In the genomic region with DNA sequence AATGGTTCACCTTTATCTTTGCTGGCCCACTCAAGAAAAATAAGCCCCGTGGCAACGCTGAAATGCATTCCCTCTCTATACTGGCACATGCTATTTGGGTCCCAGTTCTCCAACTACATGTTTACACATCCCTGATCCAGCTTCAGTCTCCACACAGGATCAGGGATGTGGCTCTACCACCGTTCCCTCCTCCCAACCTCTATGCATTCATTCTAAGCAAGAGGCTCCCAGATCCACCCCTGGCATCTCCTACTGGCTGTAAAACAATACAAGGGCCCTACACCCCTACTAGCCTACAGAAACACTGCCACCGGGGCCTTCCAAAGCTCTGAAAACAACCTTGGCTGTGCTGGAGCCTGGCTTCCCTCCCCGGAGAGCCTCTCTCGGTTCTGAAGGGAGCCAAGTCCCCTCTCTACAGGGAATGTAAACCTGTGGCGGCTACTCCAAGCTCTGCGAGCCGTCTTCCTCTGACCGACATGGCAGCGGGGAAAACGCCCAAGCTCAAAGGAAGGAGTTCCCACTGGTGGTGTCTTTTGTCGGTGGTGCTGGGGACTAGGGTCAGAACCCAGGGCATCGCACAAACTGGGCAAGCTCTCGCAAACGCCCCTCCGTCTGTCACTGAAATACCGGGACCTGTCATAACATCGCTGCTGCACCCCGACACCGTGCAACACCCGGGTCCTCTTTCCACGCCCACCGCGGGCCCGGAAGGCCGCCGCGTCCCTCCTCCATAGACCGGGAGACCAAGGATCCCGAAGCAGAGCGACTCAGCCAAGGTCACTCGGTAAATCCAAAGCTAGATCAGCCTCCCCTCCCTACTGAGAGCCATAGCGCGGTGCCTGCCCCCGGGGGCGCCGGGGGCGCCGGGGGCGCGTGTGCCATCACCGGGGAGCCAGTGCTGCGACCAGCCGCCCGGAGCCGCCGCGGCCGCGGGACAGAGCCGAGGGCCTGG, we compare ENCODE assay signal across 8 mouse cellular contexts. TPM values are rescaled to one million over a fixed set of nuclear protein-coding genes. Genes with fewer than 3 reads are reported as not detected.
DNase-seq lines count a peak whose midpoint lies in the region; ATAC-seq and TF ChIP-seq lines count a peak whose summit lies in the region.

TSS of gene Rnf114 (plus strand) at position 889 of the 952 bp plus-strand sequence.

- no peaks in the 10 kb centered on the region for H3K9me3 ChIP-seq in embryonic facial prominence, embryonic 11.5 days (replicated peaks; ENCODE audit: control insufficient read depth, low read length)
- H3K9me3 ChIP-seq in midbrain, postnatal 0 days (ENCODE audit: low read length) = no peaks in the 10 kb centered on the region

- peaks cover 67% of the 10 kb centered on the region for H3K79me2 ChIP-seq in C2C12 (ENCODE audit: control insufficient read depth, insufficient read depth)
- peaks cover 28% of the 10 kb centered on the region; the same call in 1 of the 2 replicates for H3K79me2 ChIP-seq in liver, adult 2 months (ENCODE audit: control insufficient read depth, insufficient read depth, low read length)

- peak within 1 kb of the TSS; percentile 72 for H3K27ac ChIP-seq in embryonic facial prominence, embryonic 11.5 days (replicated peaks; ENCODE audit: low read depth, low read length)
- peak within 1 kb of the TSS; percentile 84 for H3K27ac ChIP-seq in liver, adult 2 months (replicated peaks; ENCODE audit: insufficient read depth, low read depth, low read length)
- H3K27ac ChIP-seq in midbrain, postnatal 0 days (ENCODE audit: low read depth, low read length) = peak within 1 kb of the TSS; percentile 98

- WGBS in embryonic facial prominence, embryonic 11.5 days = 3% methylated on average over 52 of the region's 52 CpGs
- WGBS in liver, adult 2 months = 2% methylated on average over 52 of the region's 52 CpGs
- WGBS in midbrain, postnatal 0 days = 5% methylated on average over 33 of the region's 52 CpGs

- TF ChIP-seq POLR2A in liver, adult 2 months (IDR thresholded peaks at IDR 0.05; ENCODE audit: extremely low read depth, insufficient read depth, low read length) = no peak

- no peak for TF ChIP-seq CTCF in C2C12 (IDR thresholded peaks at IDR 0.05; ENCODE audit: control insufficient read depth, insufficient read depth, insufficient read length)
- TF ChIP-seq CTCF in liver, adult 2 months (IDR thresholded peaks at IDR 0.05; ENCODE audit: low read depth, low read length) = no peak
- TF ChIP-seq CTCF in midbrain, postnatal 0 days (IDR thresholded peaks at IDR 0.05) = no peak

- H3K4me1 ChIP-seq in embryonic facial prominence, embryonic 11.5 days (ENCODE audit: control insufficient read depth, insufficient read depth, low read length) = peaks cover 3% of the 10 kb centered on the region; the same call in 1 of the 2 replicates
- H3K4me1 ChIP-seq in liver, adult 2 months (ENCODE audit: control insufficient read depth, insufficient read depth, low read length) = peaks cover 14% of the 10 kb centered on the region
- H3K4me1 ChIP-seq in midbrain, postnatal 0 days (ENCODE audit: insufficient read depth, low read length) = peaks cover 6% of the 10 kb centered on the region; the same call in 1 of the 2 replicates

- no peaks in the 10 kb centered on the region for H3K27me3 ChIP-seq in C2C12 (ENCODE audit: control insufficient read depth, insufficient read depth, insufficient read length)
- no peaks in the 10 kb centered on the region for H3K27me3 ChIP-seq in embryonic facial prominence, embryonic 11.5 days (ENCODE audit: control insufficient read depth, insufficient read depth, low read length)
- no peaks in the 10 kb centered on the region for H3K27me3 ChIP-seq in liver, adult 2 months (ENCODE audit: control insufficient read depth, insufficient read depth, low read length)
- no peaks in the 10 kb centered on the region for H3K27me3 ChIP-seq in midbrain, postnatal 0 days (ENCODE audit: insufficient read depth, low read length)

- H3K36me3 ChIP-seq in C2C12 (ENCODE audit: control insufficient read depth, insufficient read depth) = peaks cover 13% of the 10 kb centered on the region
- no peaks in the 10 kb centered on the region for H3K36me3 ChIP-seq in embryonic facial prominence, embryonic 11.5 days (replicated peaks; ENCODE audit: control insufficient read depth, insufficient read depth, low read depth, low read length)
- H3K36me3 ChIP-seq in liver, adult 2 months (ENCODE audit: control insufficient read depth, insufficient read depth, low read length) = no peaks in the 10 kb centered on the region
- H3K36me3 ChIP-seq in midbrain, postnatal 0 days (ENCODE audit: insufficient read depth, low read length) = peaks cover 4% of the 10 kb centered on the region; the same call in 1 of the 2 replicates

- peak; percentile 54 for DNase-seq in Muller cell, postnatal 12 days (ENCODE audit: inconsistent ontology term)
- DNase-seq in embryonic facial prominence, embryonic 11.5 days (ENCODE audit: low spot score) = peak; percentile 4
- DNase-seq in heart, adult 8-10 months (ENCODE audit: low spot score) = no peak
- peak; percentile 51 for DNase-seq in kidney, adult 9 months
- DNase-seq in liver, adult 2 months (ENCODE audit: extremely low read depth, low read depth, low spot score) = no peak
- DNase-seq in midbrain, postnatal 0 days (ENCODE audit: low spot score) = peak; percentile 15
- DNase-seq in retina, postnatal 1 day = no peak

- peak within 1 kb of the TSS; percentile 97 for H3K4me3 ChIP-seq in C2C12 (ENCODE audit: insufficient read depth, poor library complexity, severe bottlenecking)
- peak within 1 kb of the TSS; percentile 99 for H3K4me3 ChIP-seq in embryonic facial prominence, embryonic 11.5 days (ENCODE audit: low read depth, low read length)
- H3K4me3 ChIP-seq in liver, adult 2 months (ENCODE audit: insufficient read depth, low read depth, low read length) = peak within 1 kb of the TSS; percentile 70
- H3K4me3 ChIP-seq in midbrain, postnatal 0 days (ENCODE audit: low read depth, low read length) = peak within 1 kb of the TSS; percentile 100

- H3ac ChIP-seq in C2C12 (ENCODE audit: control insufficient read depth, insufficient read length, low read depth) = peak within 1 kb of the TSS; percentile 93

- peaks cover 58% of the 10 kb centered on the region for H3K79me3 ChIP-seq in C2C12 (ENCODE audit: low read depth)

- peak within 1 kb of the TSS; percentile 86 for H3K9ac ChIP-seq in embryonic facial prominence, embryonic 11.5 days (replicated peaks; ENCODE audit: low read length)
- peak within 1 kb of the TSS; percentile 77 for H3K9ac ChIP-seq in liver, adult 2 months (ENCODE audit: low read depth, low read length)
- peak within 1 kb of the TSS; percentile 99 for H3K9ac ChIP-seq in midbrain, postnatal 0 days (replicated peaks; ENCODE audit: low read length, poor library complexity, severe bottlenecking)

- H3K4me2 ChIP-seq in embryonic facial prominence, embryonic 11.5 days (ENCODE audit: low read depth, low read length) = peak within 1 kb of the TSS; percentile 86
- H3K4me2 ChIP-seq in midbrain, postnatal 0 days (ENCODE audit: low read depth, low read length, poor library complexity, severe bottlenecking) = peak within 1 kb of the TSS; percentile 69

- peak; percentile 55; the same call in 1 of the 2 replicates for ATAC-seq in embryonic facial prominence, embryonic 11.5 days (replicated peaks; ENCODE audit: insufficient number of reproducible peaks, low FRiP score, low TSS enrichment, low read depth)
- ATAC-seq in midbrain, postnatal 0 days (ENCODE audit: low FRiP score) = peak; percentile 50; the same call in 1 of the 2 replicates

TF ChIP-seq in C2C12, 6 proteins besides CTCF, POLR2A, EP300 and RAD21:
- no peak for TF ChIP-seq USF1 (IDR thresholded peaks at IDR 0.05; ENCODE audit: low read depth)

RNA-seq across cellular contexts. Expression of gene Rnf114, which starts in this region (rescaled TPM):
- 35.4 TPM for polyA plus RNA-seq in C2C12 (2012; fragmentation: generic; extraction: Trizol)
- 113 and 119 TPM in 2 replicates for polyA plus RNA-seq in embryonic facial prominence, embryonic 11.5 days (2014; fragmentation: Nextera tagmentation; extraction: Ambion mirVana)
- total RNA-seq in heart, adult 8-10 months (2022) = 10 to 100 TPM; 66.2 to 82.2 (median 75.4) TPM
- total RNA-seq in liver, adult 2 months (2014; rRNA removed) = 44.3 and 55.0 TPM in 2 replicates
- polyA plus RNA-seq in liver, adult 2 months (2012; rRNA removed) = 71.0 and 71.9 TPM in 2 replicates
- 78.2 and 83.4 TPM in 2 replicates for total RNA-seq in midbrain, postnatal 0 days (2014; rRNA removed)
- polyA plus RNA-seq in midbrain, postnatal 0 days (2015; fragmentation: Nextera tagmentation; extraction: Ambion mirVana) = 84.2 and 84.9 TPM in 2 replicates

Comparison
In these comparisons a context has a peak if more than half of its experiments do, and no peak if none do; other contexts are left out.
1. DNase-seq: peak in Muller cell, postnatal 12 days (single experiment), embryonic facial prominence, embryonic 11.5 days (single experiment), kidney, adult 9 months (single experiment) and midbrain, postnatal 0 days (single experiment); none in heart, adult 8-10 months (single experiment), liver, adult 2 months (single experiment) and retina, postnatal 1 day (single experiment).
2. Peak in every context shown above with its lines, with median percentiles within 50 percentile points of each other: H3K4me3 ChIP-seq, H3K27ac ChIP-seq and H3K9ac ChIP-seq.